Mouse (Mus musculus): ENCODE data around the gene Whamm.

GRCm38 (mm10) chr7:81565381-81566055, 5.5 kb upstream of the Whamm start:
- TF ChIP-seq POLR2A (IDR thresholded peaks at IDR 0.05; ENCODE audit: borderline replicate concordance, control insufficient read depth, low read depth, low read length) (no peak), CTCF (IDR thresholded peaks at IDR 0.05; ENCODE audit: control insufficient read depth, insufficient read depth, low read length) (no peak)
